Mouse (Mus musculus): Measurements from ENCODE around the gene Tshz2. TPM values are rescaled to one million over a fixed set of nuclear protein-coding genes. Genes with fewer than 3 reads are reported as not detected.
A peak's percentile ranks its signal among the peaks of the same experiment; 100 is the strongest.

The Tshz2 gene
- polyA plus RNA-seq, 1 experiment from 2014 or later, result 16.1 TPM

DNA sequence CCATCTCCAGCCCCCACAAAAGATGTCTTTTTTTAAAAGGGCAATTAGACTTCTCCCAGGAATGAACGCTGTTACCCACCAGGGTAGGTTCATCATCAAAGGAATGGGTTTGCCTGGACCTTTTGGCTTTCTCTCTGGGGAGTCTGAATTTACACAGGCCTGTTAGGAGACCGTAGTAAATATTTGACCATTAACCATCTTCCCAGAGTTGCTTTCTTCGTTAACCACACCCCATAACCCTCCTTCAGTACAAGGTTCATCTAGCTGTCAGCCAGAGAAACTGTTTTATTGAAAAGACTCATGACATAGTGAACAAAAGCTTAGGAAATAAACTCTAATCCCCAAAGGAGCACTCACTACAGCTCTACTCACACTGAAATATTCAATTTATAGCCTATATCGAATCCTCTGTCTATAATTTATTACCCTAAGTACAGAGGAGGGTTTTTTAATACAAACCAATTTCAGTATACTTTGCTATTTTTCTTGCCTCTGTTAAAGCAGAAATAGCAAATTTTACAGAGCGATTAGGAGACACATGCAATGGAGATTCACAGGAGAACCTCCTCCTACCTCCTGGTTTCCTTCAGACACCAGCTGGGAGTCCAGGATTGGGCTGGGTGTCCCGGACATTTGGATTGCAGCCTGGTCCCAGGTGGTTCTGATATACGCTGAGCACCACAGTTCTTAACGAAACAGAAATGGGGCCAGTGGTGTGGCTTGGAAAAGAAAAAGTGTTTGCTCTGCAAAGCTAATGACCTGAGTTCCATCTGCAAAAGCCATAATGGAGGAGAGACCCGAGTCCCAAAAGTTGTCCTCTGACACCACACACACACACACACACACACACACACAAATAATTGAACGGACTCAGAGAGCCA, 459.0 kb downstream of the Tshz2 start:
- Histone ChIP-seq H3K9me3 (no peaks in the 10 kb centered on the region), H3K36me3 (no peaks in the 10 kb centered on the region), H3K9ac (no peak overlapping the region), H3K4me1 (peaks cover 13% of the 10 kb centered on the region), H3K4me2 (replicated peaks) (no peak overlapping the region), H3K27ac (no peak overlapping the region), H3K27me3 (no peaks in the 10 kb centered on the region), H3K4me3 (no peak overlapping the region)
- 29% methylated on average over 10 of the region's 10 CpGs for WGBS
- ATAC-seq (ENCODE audit: low FRiP score, low read depth), result peak; percentile 55; the same call in 1 of the 2 replicates

DNA sequence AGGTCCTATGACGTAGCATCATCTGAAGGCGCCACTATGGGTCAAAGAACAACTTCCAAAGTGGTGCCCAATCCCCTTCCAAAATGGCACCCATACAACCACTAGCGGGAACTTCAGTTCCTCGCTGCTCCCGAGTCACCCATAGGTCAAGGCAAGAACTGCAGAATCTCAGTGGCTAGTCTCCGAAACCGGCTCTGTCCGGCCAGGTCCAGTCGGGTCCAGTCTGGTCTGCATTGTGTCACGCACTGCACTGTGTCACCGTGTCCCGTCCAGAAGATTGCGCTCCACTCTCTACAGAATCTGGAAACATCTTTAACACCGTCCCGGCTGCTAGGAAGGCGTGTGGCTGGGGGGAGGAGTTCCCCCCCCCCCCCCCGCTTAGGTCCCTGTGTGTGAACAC, 461.4 kb downstream of the Tshz2 start:
- no peak overlapping the region for H3K27ac ChIP-seq

DNA sequence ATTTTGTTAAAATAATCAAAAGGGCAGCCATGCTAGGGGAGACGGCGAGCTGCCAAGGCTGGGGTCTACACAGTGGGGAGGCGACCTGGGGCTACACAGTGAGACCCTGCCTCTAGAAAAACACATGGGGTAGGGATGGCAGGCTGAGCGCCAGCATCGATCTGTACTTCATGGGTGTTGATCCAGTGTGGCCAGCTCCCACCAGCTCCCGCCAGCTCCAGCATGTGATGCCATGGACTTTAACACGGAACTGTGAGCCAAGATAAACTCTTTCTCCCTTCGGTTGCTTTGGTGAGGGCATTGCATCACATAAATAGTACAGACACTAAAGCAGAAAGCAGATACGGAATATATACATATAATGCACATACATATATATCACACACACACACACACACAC, 462.1 kb downstream of the Tshz2 start:
- WGBS, result 86% methylated on average over 9 of the region's 9 CpGs
- Histone ChIP-seq H3K4me2 (replicated peaks) (no peak overlapping the region), H3K9ac (no peak overlapping the region), H3K4me3 (no peak overlapping the region), H3K9me3 (no peaks in the 10 kb centered on the region), H3K27me3 (no peaks in the 10 kb centered on the region), H3K36me3 (no peaks in the 10 kb centered on the region), H3K4me1 (peaks cover 13% of the 10 kb centered on the region), H3K27ac (no peak overlapping the region)
- ATAC-seq (ENCODE audit: low FRiP score, low read depth), result no peak

More for the DNA sequence above, 461.4 kb downstream of the Tshz2 start:
- H3K9me3 ChIP-seq, result no peaks in the 10 kb centered on the region
- H3K4me1 ChIP-seq, result peaks cover 13% of the 10 kb centered on the region
- no peak for ATAC-seq (ENCODE audit: low FRiP score, low read depth)
- H3K9ac ChIP-seq, result no peak overlapping the region
- H3K4me2 ChIP-seq (replicated peaks), result no peak overlapping the region
- H3K36me3 ChIP-seq, result no peaks in the 10 kb centered on the region
- WGBS, result 94% methylated on average over 17 of the region's 17 CpGs
- H3K4me3 ChIP-seq, result no peak overlapping the region
- no peaks in the 10 kb centered on the region for H3K27me3 ChIP-seq

DNA sequence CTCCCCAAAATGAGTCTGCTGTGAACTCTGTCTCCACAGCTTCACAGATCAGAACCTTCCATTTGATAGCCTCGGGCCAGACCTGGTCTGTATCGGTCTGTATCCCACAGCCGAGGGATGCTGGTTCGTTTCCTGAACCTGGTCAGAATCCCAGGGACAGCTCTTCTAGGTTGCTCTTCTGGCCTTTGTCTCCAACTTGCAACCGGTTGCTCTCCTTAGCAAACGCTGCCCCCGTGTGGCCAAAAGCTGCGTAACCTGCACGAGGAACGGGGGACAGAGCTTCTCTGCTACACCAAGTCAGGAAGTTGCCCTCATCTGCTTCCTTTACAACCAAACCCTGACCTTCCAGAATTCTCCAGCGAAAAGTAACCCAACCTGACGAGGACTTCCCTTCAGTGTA, 468.3 kb downstream of the Tshz2 start:
- Histone ChIP-seq H3K9me3 (no peaks in the 10 kb centered on the region), H3K27ac (no peak overlapping the region), H3K9ac (no peak overlapping the region), H3K4me1 (peaks cover 3% of the 10 kb centered on the region; the same call in 1 of the 2 replicates), H3K4me3 (no peak overlapping the region), H3K4me2 (replicated peaks) (no peak overlapping the region), H3K27me3 (no peaks in the 10 kb centered on the region), H3K36me3 (peaks cover 5% of the 10 kb centered on the region; the same call in 1 of the 2 replicates)
- ATAC-seq (ENCODE audit: low FRiP score, low read depth), result 0 out of 2 replicates have a peak, but pooled peaks have one; percentile 48
- 4% methylated on average over 12 of the region's 12 CpGs for WGBS

DNA sequence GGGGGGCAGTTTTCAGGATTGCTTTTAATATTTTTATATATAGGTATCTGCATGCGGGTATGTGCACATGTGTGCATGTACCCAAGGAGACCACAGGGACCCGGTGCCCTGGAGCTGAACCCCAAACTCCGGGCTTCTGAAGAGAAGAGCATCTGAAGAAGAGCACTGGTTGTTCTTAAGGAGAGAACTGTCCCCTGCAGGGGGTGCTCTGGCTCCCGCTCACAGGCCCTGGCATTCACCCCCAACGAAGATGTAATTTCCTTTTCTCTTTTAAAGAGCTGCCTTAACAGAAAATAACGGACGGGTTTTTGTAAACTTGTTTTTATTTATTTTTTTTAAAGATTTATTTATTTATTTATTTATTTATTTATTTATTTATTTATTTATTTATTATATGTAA, 469.1 kb downstream of the Tshz2 start:
- Histone ChIP-seq H3K9me3 (no peaks in the 10 kb centered on the region), H3K4me2 (replicated peaks) (no peak overlapping the region), H3K27me3 (no peaks in the 10 kb centered on the region), H3K27ac (no peak overlapping the region), H3K9ac (no peak overlapping the region), H3K4me1 (peaks cover 3% of the 10 kb centered on the region; the same call in 1 of the 2 replicates), H3K36me3 (peaks cover 10% of the 10 kb centered on the region), H3K4me3 (no peak overlapping the region)
- WGBS, result 67% methylated on average over 7 of the region's 7 CpGs
- ATAC-seq (ENCODE audit: low FRiP score, low read depth), result no peak

DNA sequence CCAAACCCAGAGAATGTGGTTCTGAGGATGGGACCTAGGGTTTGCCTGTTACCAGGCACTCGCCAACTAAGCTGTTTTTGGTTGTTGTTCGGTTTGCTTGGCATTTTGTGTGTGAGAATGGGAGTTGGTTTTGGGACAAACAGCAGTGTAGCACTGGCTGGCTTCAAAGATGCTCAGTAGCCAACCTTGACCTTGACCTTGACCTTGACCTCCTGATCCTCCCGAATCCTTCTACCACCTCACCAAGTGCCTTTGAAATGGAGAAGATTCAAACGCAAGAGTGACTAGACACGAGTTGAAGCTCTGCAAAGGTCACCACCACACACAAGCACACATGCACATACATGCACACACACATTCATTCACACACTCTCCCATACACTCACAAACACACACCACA, 470.5 kb downstream of the Tshz2 start:
- peaks cover 3% of the 10 kb centered on the region; the same call in 1 of the 2 replicates for H3K4me1 ChIP-seq
- no peak overlapping the region for H3K4me3 ChIP-seq
- no peak overlapping the region for H3K9ac ChIP-seq
- WGBS, result 79% methylated on average over 5 of the region's 5 CpGs
- no peak overlapping the region for H3K27ac ChIP-seq
- no peaks in the 10 kb centered on the region for H3K9me3 ChIP-seq
- H3K27me3 ChIP-seq, result no peaks in the 10 kb centered on the region
- peaks cover 21% of the 10 kb centered on the region for H3K36me3 ChIP-seq
- no peak overlapping the region for H3K4me2 ChIP-seq (replicated peaks)
- no peak for ATAC-seq (ENCODE audit: low FRiP score, low read depth)

DNA sequence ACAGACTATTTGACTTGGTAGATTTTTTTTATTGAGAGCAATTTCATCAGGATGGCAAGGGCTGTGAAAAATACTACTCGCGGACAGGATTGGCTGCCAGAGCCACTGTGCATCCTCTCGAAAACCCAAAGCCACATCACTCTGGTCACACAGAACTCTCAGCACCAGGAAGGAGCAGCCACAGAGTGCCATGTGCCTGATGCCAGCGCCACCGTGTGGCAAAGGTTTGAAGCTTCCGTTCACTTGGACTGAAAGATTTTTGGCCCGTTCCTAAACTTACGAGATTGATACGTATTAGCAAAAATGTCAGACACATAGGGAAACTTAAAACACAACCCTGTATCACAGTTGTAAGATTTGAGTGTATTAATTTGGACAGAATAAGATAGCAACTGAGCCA, 471.0 kb downstream of the Tshz2 start:
- Histone ChIP-seq H3K4me3 (no peak overlapping the region), H3K9me3 (no peaks in the 10 kb centered on the region), H3K27me3 (no peaks in the 10 kb centered on the region), H3K27ac (no peak overlapping the region), H3K4me1 (peaks cover 3% of the 10 kb centered on the region; the same call in 1 of the 2 replicates), H3K9ac (no peak overlapping the region), H3K36me3 (peaks cover 21% of the 10 kb centered on the region), H3K4me2 (replicated peaks) (no peak overlapping the region)
- 47% methylated on average over 9 of the region's 9 CpGs for WGBS
- no peak for ATAC-seq (ENCODE audit: low FRiP score, low read depth)

DNA sequence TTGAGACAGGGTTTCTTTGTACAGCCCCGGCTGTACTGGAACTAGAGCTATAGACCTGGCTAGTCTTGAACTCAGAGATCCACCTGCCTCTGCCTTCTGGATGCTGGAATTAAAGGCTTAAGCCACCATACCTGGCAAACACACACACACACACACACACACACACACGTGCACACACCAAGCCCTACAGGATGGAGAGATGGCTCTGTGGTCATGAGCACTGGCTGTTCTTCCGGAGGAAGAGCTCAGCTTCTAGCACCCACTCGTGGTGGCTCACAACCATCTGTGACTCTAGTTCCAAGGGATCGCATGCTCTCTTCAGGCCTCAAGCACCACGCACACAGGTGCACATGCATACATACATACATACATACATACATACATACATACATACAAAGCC, 471.6 kb downstream of the Tshz2 start:
- H3K9ac ChIP-seq, result no peak overlapping the region
- H3K27me3 ChIP-seq, result no peaks in the 10 kb centered on the region
- 88% methylated on average over 6 of the region's 6 CpGs for WGBS
- H3K4me1 ChIP-seq, result peaks cover 3% of the 10 kb centered on the region; the same call in 1 of the 2 replicates
- H3K4me3 ChIP-seq, result no peak overlapping the region
- peaks cover 26% of the 10 kb centered on the region for H3K36me3 ChIP-seq
- no peak overlapping the region for H3K4me2 ChIP-seq (replicated peaks)
- H3K9me3 ChIP-seq, result no peaks in the 10 kb centered on the region
- H3K27ac ChIP-seq, result no peak overlapping the region
- ATAC-seq (ENCODE audit: low FRiP score, low read depth), result no peak

DNA sequence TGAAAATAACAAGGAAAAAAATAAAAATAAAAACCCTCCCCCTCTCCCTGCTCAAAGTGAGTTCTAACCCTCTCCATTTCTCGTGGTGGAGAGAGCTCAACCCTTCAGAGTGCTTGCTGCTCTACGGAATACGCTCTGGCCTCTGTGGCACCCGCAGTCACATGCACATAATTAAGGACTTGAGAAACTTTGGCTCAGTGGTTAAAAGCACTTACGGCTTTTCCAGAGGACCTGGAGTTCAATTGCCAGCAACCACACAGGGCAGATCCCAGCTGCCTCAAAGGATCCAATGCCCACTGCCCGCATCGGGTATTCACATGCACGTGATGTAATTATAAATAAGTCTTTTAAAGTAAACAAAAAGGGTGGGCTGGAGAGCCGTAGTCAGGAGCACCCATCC, 473.2 kb downstream of the Tshz2 start:
- Histone ChIP-seq H3K27me3 (no peaks in the 10 kb centered on the region), H3K4me2 (replicated peaks) (no peak overlapping the region), H3K4me1 (peaks cover 1% of the 10 kb centered on the region; the same call in 1 of the 2 replicates), H3K9me3 (no peaks in the 10 kb centered on the region), H3K36me3 (peaks cover 42% of the 10 kb centered on the region), H3K27ac (no peak overlapping the region), H3K4me3 (no peak overlapping the region), H3K9ac (peak overlapping the region; percentile 8; the same call in 1 of the 2 replicates)
- no peak for ATAC-seq (ENCODE audit: low FRiP score, low read depth)
- 60% methylated on average over 9 of the region's 9 CpGs for WGBS

DNA sequence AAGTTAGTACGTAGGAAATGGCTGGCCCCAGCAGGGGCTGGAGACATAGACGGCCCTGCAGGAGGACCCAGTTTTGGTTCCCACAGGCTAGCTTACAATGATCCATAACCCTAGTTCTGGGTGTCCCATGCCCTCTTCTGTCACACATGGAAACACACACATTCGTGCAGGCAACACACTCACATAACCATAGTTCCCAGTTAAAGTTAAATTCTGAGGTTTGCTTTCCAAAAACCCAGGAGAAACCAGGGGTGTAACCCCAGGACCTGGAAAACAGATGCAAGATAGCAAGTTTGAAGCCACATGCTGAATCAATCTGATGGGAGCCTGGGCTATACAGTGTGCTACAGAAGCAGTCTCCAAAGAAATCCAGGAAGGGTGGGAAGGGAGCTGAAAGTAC, 475.0 kb downstream of the Tshz2 start:
- Histone ChIP-seq H3K4me1 (no peaks in the 10 kb centered on the region), H3K36me3 (peaks cover 59% of the 10 kb centered on the region), H3K9ac (no peak overlapping the region), H3K9me3 (no peaks in the 10 kb centered on the region), H3K27ac (no peak overlapping the region), H3K4me3 (no peak overlapping the region), H3K27me3 (no peaks in the 10 kb centered on the region), H3K4me2 (replicated peaks) (no peak overlapping the region)
- no peak for ATAC-seq (ENCODE audit: low FRiP score, low read depth)
- 76% methylated on average over 3 of the region's 3 CpGs for WGBS

DNA sequence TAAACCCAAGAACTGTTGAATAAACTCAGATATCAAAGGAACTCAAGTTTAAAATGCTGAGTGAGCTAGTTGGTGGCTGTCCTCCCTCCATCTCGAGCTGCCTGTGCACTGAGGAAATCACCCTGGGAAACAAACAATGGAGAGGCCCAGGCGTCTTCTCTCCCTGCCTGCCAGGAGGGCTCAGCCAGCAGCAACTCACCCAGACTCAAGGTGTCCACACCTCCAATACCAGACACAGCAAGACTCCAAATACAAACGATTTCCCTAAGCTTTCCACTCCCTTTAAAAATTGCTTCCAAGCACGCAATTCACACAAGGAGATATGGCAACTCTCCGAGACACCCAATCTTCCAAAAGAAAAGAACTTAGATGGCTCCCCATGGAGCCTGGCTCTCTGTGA, 476.7 kb downstream of the Tshz2 start:
- Histone ChIP-seq H3K4me1 (no peaks in the 10 kb centered on the region), H3K27ac (no peak overlapping the region), H3K36me3 (peaks cover 76% of the 10 kb centered on the region), H3K4me3 (no peak overlapping the region), H3K9me3 (no peaks in the 10 kb centered on the region), H3K4me2 (replicated peaks) (no peak overlapping the region), H3K9ac (no peak overlapping the region), H3K27me3 (no peaks in the 10 kb centered on the region)
- no peak for ATAC-seq (ENCODE audit: low FRiP score, low read depth)
- WGBS, result 63% methylated on average over 5 of the region's 5 CpGs

DNA sequence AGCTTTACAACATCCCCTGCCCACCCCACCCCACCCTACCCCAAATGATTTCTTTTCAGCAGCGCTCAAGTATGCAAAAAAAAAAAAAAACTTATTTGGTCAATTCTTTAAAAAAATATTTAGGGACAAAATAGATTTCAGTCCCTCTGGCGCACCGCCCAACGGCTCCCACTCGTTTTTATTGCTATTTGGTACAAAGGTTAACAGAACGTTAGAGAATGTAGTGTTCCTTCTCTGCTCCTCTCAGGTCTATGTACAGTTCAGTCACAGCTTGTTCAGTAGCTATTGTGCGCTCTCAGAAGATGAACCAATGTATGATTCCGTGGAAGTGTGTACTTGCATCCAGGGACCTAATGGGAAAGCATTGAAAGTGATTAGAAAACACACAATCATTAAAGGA, 477.5 kb downstream of the Tshz2 start:
- Histone ChIP-seq H3K27me3 (no peaks in the 10 kb centered on the region), H3K9me3 (no peaks in the 10 kb centered on the region), H3K4me2 (replicated peaks) (no peak overlapping the region), H3K9ac (no peak overlapping the region), H3K36me3 (peaks cover 84% of the 10 kb centered on the region), H3K4me3 (no peak overlapping the region), H3K27ac (no peak overlapping the region), H3K4me1 (no peaks in the 10 kb centered on the region)
- ATAC-seq (ENCODE audit: low FRiP score, low read depth), result no peak
- WGBS, result 80% methylated on average over 8 of the region's 8 CpGs

Data from limb, embryonic 13.5 days (tissue).